Mouse (Mus musculus) lung, embryonic 14.5 days (tissue): Measurements from ENCODE around the gene Stap2. TPM values are rescaled to one million over a fixed set of nuclear protein-coding genes. Genes with fewer than 3 reads are reported as not detected.
A peak's percentile ranks its signal among the peaks of the same experiment; 100 is the strongest.

Experiments used
- ATAC-seq: fragments of 200-750 bp; cut with Nextera tagmentation; 2 replicates; pipeline ENCODE4 v1.8.0; 2017; ENCODE audit warnings: mild to moderate bottlenecking, moderate TSS enrichment, moderate library complexity; ENCODE audit not compliant: insufficient read depth
- DNase-seq: peaks from one replicate; pipeline ENCODE4 v3.0.0-alpha.2; 2015
- H3K27ac ChIP-seq: fragments of 300-500 bp; sonication (generic); 2 replicates; pipeline ENCODE4 v1.5.1; 2014; ENCODE audit warnings: low read depth, mild to moderate bottlenecking, moderate library complexity
- H3K27me3 ChIP-seq: fragments of 300-500 bp; sonication (generic); 2 replicates; pipeline ENCODE4 v1.6.1; 2014; ENCODE audit warnings: low read length, control low read depth; ENCODE audit not compliant: insufficient read depth
- H3K36me3 ChIP-seq: fragments of 300-500 bp; sonication (generic); 2 replicates; pipeline ENCODE4 v1.6.1; 2014; ENCODE audit warnings: control low read depth; ENCODE audit not compliant: insufficient read depth
- H3K4me1 ChIP-seq: fragments of 300-500 bp; sonication (generic); 2 replicates; pipeline ENCODE4 v1.6.1; 2014; ENCODE audit warnings: antibody characterized with exemption, control low read depth; ENCODE audit not compliant: insufficient read depth
- H3K4me2 ChIP-seq: fragments of 300-500 bp; sonication (generic); 2 replicates; pipeline ENCODE4 v1.6.1; 2014; ENCODE audit warnings: mild to moderate bottlenecking
- H3K4me3 ChIP-seq: fragments of 300-500 bp; sonication (generic); 2 replicates; pipeline ENCODE4 v1.5.1; 2014; ENCODE audit warnings: low read depth, low read length
- H3K9ac ChIP-seq: fragments of 300-500 bp; sonication (generic); 2 replicates; pipeline ENCODE4 v1.6.1; 2014
- H3K9me3 ChIP-seq: fragments of 300-500 bp; sonication (generic); 2 replicates; pipeline ENCODE4 v1.6.1; 2016; ENCODE audit warnings: low read depth, low read length, control low read depth
- CTCF ChIP-seq: IDR thresholded peaks from 2 replicates; pipeline ENCODE4 v1.5.1; 2016; ENCODE audit warnings: antibody characterized with exemption, low read depth
- WGBS: fragments of 180-500 bp; shearing (Covaris S2); extraction: QIAGEN DNeasy Blood & Tissue Kit; methylation state at CpG from one replicate; pipeline ENCODE4 v1.1.7; 2014; 5-methylcytosine and 5-hydroxymethylcytosine counted together
- polyA plus RNA-seq: library from polyadenylated mRNA; unstranded; fragments of >200 nt; fragmentation: Nextera tagmentation; extraction: Ambion mirVana; gene quantifications from 2 replicates; pipeline ENCODE4 v1.2.1, GENCODE M21; 2014

Stap2 gene
- polyA plus RNA-seq, 1 experiment from 2014 or later = 14.4 TPM

DNA sequence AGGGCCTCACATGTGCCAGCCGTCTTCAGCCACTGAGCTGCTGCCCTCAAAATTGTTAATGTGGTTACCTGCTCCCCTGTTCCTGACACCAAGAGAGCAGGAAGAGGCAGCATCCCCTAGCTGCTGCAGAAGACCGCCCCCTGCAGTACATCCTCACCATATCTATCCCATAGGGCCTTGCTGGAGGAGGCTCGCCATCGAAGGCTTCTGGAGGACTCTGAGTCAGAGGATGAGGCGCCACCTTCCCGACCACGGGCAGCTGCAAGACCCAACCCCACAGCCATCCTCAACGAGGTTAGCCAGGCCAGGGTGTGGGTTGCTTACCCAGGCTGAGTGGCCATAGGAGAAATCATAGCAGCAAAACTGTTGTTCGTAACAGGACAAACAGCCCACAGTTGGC lies 40.4 kb downstream of the Stap2 start:
- H3K9me3 ChIP-seq = no peaks in the 10 kb centered on the region
- no peak overlapping the region for H3K27ac ChIP-seq
- no peaks in the 10 kb centered on the region for H3K4me1 ChIP-seq
- H3K4me3 ChIP-seq = no peak overlapping the region
- WGBS = 80% methylated on average over 9 of the region's 9 CpGs
- no peak overlapping the region for H3K9ac ChIP-seq
- no peak for TF ChIP-seq CTCF
- no peak for ATAC-seq
- DNase-seq = no peak
- H3K27me3 ChIP-seq = 0 out of 2 replicates have a peak, but pooled peaks cover 2% of the 10 kb centered on the region
- H3K36me3 ChIP-seq = peaks cover 57% of the 10 kb centered on the region; the same call in 1 of the 2 replicates
- H3K4me2 ChIP-seq = no peak overlapping the region

DNA sequence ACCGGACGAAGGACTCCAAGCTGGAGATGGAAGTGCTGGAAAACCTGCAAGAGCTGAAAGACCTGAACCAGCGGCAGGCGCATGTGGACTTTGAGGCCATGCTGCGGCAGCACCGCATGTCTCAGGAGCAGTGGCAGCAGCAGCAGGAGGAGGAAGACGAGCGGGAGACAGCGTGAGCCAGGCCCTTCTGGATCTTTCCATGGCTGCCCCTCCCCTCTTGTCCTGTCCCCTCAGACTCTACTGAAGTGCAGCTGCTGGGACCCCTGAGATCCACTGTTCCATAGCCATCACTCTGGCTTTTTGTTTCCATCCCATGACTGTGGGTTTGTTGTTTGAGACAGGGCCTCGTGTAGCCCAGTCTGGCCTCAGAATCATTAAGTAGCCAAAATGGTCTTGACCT lies 40.9 kb downstream of the Stap2 start:
- no peak overlapping the region for H3K27ac ChIP-seq
- no peaks in the 10 kb centered on the region for H3K27me3 ChIP-seq
- WGBS = 92% methylated on average over 10 of the region's 10 CpGs
- no peak for TF ChIP-seq CTCF
- no peak for ATAC-seq
- no peak overlapping the region for H3K4me3 ChIP-seq
- peaks cover 57% of the 10 kb centered on the region; the same call in 1 of the 2 replicates for H3K36me3 ChIP-seq
- no peak for DNase-seq
- no peaks in the 10 kb centered on the region for H3K9me3 ChIP-seq
- H3K4me1 ChIP-seq = no peaks in the 10 kb centered on the region
- no peak overlapping the region for H3K4me2 ChIP-seq
- no peak overlapping the region for H3K9ac ChIP-seq

DNA sequence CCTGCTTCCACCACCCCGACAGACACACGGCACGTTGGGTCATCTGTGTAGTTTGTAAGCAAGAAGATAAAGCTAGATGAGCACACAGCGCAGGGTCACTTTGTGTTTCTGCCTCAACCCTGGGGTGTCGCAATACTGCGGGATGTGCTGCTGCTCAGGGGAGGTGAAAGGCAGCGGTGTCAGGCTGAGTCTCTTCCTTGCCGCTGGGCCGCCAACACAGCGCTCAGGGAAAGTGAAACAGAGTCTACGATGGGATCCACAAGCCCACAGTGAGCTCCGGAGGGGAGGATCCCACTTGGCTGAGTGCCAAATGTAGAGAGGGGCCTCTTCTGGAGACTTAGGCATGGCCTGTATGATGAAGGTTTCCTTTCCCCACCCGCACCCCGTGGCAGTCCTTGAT lies 42.2 kb downstream of the Stap2 start:
- 55% methylated on average over 14 of the region's 14 CpGs for WGBS
- no peak overlapping the region; the same call in 1 of the 2 replicates for H3K9ac ChIP-seq
- H3K4me1 ChIP-seq = no peaks in the 10 kb centered on the region
- ATAC-seq = no peak
- no peak overlapping the region for H3K4me2 ChIP-seq
- H3K36me3 ChIP-seq = peaks cover 52% of the 10 kb centered on the region; the same call in 1 of the 2 replicates
- no peak for TF ChIP-seq CTCF
- H3K27me3 ChIP-seq = no peaks in the 10 kb centered on the region
- no peak overlapping the region for H3K4me3 ChIP-seq
- no peaks in the 10 kb centered on the region for H3K9me3 ChIP-seq
- DNase-seq = peak; percentile 56
- H3K27ac ChIP-seq = no peak overlapping the region; the same call in 1 of the 2 replicates

DNA sequence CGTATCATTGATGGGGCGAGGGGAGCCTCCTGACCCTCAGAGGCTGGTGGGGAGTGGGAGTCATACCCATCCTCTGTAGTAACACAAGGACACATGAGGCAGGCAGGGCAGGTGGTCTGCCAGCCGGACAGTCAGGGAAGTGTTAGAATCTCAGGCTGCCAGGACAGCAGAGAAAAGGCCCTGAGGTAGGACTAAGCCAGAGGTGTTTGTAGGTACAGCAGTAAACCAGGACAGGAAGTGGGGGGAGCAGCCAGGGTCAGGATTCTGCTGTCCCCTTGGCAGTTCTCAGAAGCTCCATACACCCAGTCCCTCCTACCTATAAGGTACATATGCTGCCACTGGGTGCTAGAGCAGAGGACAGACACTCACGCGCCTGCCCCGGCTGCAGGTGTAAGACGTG lies 43.8 kb downstream of the Stap2 start:
- ATAC-seq (no peak), DNase-seq (no peak)
- 90% methylated on average over 7 of the region's 7 CpGs for WGBS
- H3K4me3 ChIP-seq = no peak overlapping the region
- no peaks in the 10 kb centered on the region for H3K27me3 ChIP-seq
- no peak overlapping the region for H3K9ac ChIP-seq
- peaks cover 41% of the 10 kb centered on the region; the same call in 1 of the 2 replicates for H3K36me3 ChIP-seq
- no peaks in the 10 kb centered on the region for H3K4me1 ChIP-seq
- no peak overlapping the region for H3K4me2 ChIP-seq
- no peaks in the 10 kb centered on the region for H3K9me3 ChIP-seq
- no peak overlapping the region for H3K27ac ChIP-seq
- TF ChIP-seq CTCF = no peak

DNA sequence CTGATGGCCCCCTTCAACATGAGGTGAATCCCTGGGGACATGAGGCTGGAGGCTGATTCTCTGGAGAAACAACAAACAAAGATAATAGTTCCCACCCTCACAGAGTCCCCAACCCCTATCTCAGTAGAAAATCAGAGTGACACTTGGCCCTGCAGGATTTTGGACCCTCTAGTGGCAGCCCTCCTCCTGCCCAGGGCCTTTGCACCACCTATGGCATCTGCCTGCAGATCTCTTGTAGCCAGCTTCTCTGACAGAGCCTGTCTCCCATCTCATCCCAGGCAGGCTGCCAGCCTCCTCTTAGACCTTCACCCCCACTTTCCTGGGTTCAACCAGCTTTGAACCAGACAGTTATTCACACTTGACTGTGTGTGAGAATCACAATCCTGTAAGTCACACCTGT lies 44.6 kb downstream of the Stap2 start:
- DNase-seq (no peak), ATAC-seq (no peak)
- Histone ChIP-seq H3K36me3 (peaks cover 35% of the 10 kb centered on the region; the same call in 1 of the 2 replicates), H3K4me1 (no peaks in the 10 kb centered on the region), H3K4me2 (no peak overlapping the region), H3K9ac (no peak overlapping the region), H3K4me3 (no peak overlapping the region), H3K27ac (no peak overlapping the region), H3K9me3 (no peaks in the 10 kb centered on the region), H3K27me3 (no peaks in the 10 kb centered on the region)
- TF ChIP-seq CTCF = no peak

DNA sequence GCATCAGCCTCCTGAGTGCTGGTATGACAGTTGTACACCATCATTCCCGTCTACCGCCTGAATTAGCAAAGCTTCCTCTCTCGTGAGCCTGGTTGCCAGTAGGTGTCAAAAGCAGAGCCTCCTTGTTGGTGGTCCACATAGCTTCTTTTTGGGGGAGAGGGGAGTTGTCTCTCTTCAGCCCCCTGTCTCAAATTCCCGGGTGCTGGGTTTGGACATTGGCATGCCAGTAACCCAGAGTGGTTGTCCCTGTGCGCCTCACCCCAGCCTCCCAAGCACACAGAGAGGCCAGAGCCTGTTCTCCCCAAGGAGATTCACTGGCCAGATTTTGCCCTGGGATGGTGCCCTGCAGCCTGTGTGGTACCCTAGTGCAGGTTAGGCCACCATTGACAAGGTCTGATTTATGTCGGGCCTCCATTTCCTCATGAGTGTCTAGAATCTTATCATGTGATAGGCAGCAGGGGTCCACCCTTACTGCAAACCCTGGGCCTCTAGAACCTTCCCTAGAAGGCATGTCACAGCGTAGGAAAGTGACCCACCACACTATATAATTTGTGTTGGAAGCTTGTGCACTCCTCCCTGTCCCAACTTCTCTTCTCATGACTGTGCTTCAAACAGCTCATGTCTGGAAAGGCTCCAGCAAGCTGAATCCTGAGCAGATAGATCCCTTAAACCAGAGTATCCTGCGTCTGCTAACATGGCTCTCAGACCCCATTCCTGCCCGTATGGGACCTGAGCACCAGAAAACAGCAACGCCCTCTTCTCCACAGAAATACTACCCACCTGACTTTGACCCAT lies 45.2 kb downstream of the Stap2 start:
- Histone ChIP-seq H3K9me3 (no peaks in the 10 kb centered on the region), H3K27me3 (no peaks in the 10 kb centered on the region), H3K4me2 (peak overlapping the region; percentile 85), H3K36me3 (peaks cover 34% of the 10 kb centered on the region; the same call in 1 of the 2 replicates), H3K4me1 (no peaks in the 10 kb centered on the region), H3K27ac (peak overlapping the region; percentile 97), H3K9ac (peak overlapping the region; percentile 37), H3K4me3 (peak overlapping the region; percentile 53)
- TF ChIP-seq CTCF = no peak
- 71% methylated on average over 10 of the region's 10 CpGs for WGBS
- ATAC-seq = no peak
- DNase-seq = no peak

DNA sequence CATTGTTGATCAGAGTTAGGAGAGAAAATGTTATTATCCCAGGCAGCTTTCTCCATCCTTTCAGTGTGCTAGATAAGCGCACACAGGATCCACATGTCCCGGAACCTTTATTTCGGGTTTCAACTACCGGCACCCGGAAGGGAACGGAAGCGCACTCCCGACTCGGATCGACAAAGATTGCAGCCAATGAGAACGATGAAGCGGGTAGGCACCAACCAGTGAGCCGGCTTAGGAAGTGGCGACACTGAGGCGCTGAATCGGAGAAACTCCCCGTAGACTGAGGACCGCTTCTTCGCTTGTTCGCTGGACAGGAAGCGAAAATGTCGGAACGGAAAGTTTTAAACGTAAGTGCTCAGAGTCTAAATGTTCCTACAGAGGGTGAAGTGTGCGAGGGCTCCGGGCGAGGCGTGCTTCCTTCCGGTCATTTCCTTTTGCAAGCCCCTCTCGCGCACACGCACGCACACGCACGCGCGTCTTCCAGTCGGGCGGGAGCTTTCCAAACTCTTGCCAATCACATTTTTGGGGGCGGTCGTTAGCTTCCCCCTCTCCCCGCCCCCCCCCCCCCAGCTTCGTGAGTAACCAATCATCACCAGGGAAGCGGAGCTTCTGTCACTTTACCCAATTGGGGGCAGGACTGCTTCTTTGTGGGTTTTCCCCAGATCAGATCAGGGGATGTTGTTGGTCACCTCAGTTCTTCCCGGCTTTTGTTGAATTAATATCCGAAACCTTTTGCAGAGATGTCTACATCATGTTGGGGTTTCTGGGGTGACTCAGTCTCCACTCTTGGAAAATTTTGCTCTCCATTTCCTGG lies 46.3 kb downstream of the Stap2 start, which contains the start of gene Yju2:
Yju2 (plus strand) TSS at position 182 of the 811 bp plus-strand sequence.
- H3K9ac ChIP-seq = peak within 1 kb of the TSS; percentile 58
- no peaks in the 10 kb centered on the region for H3K27me3 ChIP-seq
- no peaks in the 10 kb centered on the region for H3K9me3 ChIP-seq
- WGBS = under 1% methylated on average over 45 of the region's 46 CpGs
- ATAC-seq = peak; percentile 93
- H3K4me1 ChIP-seq = no peaks in the 10 kb centered on the region
- peak; percentile 98 for DNase-seq
- H3K4me2 ChIP-seq = peak within 1 kb of the TSS; percentile 85
- H3K27ac ChIP-seq = peak within 1 kb of the TSS; percentile 97
- H3K4me3 ChIP-seq = peak within 1 kb of the TSS; percentile 53
- TF ChIP-seq CTCF = no peak
- H3K36me3 ChIP-seq = peaks cover 24% of the 10 kb centered on the region; the same call in 1 of the 2 replicates
